Mouse (Mus musculus) B cell, adult 2 months (primary cell): ENCODE results near the gene Krt5.
"Not testable (repeated sequence)": the region's sequence is repeated elsewhere in the genome, so short reads cannot be mapped to it uniquely, and the experiment has no call there.

Experiments
- DNase-seq, 2 experiments: peaks; one replicate each; pipeline ENCODE4 v3.0.0; 2022

Krt5 gene

DNA sequence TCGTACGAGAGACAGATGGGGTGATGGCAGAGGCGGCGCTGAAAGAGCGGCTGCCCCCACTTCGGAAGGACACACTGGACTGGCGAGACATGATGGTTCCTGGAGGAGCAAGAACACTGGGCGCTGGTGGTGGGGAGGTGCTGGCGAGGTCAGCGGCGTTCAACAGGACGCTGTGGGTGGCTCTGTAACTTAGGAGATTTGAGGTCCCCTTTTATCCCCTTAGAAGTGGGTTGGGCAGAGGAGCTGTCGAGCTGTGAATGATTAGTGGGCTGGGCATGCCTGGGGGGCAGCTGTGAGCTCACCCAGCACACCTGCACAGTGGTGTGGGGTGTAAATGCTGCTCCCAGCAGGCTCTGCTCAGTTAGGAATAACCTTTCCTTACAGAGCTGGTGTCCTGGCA lies at the start of gene Krt5:
Gene Krt5, minus strand, starts transcription at position 179 of the 400 bp plus-strand sequence.
- DNase-seq = no peak

GRCm38 (mm10) chr15:101742711-101743110 lies 30.0 kb upstream of the Krt5 start, which contains the start of gene Krt71:
TSS of gene Krt71 (minus strand) at chr15:101743109.
- DNase-seq = no peak

GRCm38 (mm10) chr15:101737786-101738185 lies 25.1 kb upstream of the Krt5 start:
- DNase-seq = no peak

- DNase-seq = no peak
Observed at GRCm38 (mm10) chr15:101730653-101731052, 18.0 kb upstream of the Krt5 start.

DNA sequence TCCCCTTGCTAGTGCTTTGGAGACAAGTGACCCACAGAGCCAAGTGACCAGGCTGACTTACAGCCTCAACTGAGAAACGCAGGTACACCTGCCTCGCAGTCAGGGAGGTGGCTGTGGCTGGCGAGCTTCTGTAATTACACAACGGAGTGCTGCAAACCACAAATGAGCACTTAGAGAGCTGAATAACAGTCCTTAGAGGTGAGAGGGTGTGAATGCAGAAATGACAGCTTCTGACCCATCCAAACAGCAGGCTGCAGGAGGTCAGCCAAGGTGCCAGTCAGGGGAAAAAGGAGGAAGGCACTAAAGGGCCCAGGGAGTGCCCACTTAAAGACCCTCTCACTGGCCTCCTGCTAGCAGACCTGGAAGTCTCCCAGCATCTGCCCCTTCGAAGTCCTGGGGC lies 12.0 kb upstream of the Krt5 start:
- no peak for DNase-seq

DNA sequence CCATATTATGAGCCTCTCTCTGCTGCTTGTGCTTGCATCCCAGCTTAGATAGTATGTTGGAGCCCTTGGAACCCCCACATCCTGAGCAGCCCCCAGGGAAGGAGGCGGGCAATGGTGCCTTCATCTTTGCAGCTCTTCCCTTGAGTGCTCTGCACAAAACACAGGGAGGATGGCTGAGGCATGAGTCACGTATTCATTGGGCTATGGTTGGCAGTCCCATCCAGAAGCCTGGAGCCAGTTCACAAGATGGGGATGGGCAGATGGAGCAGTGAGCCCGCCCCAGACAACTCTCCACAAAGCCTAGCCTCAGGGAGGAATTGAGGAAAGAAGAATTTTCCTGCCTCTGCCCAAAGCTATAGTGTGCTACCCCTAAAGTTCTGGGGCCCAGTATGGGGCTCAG lies 3.1 kb upstream of the Krt5 start:
- no peak for DNase-seq

DNA sequence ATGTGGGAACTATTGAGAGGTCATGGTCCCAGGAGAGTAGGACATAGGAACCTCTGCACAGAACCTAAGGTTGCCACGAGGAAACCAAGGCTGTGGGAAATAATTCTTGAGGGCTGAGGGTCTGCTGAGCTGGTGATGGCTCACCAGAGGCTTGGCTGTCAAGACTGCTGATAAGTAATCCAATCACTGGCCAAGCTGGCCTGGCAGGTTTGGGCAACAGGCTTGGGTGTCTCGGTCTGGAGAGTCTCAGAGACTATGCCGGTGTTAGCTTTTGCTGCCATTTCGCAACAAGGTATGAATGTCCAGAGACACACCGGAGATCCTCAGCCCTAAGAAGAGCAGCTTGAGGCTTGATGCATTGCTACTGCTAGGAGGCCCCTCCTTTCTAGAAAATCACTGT lies 1.7 kb upstream of the Krt5 start:
- DNase-seq = no peak

- DNase-seq = no peak
Observed at GRCm38 (mm10) chr15:101713731-101714130, 1.0 kb upstream of the Krt5 start.

DNA sequence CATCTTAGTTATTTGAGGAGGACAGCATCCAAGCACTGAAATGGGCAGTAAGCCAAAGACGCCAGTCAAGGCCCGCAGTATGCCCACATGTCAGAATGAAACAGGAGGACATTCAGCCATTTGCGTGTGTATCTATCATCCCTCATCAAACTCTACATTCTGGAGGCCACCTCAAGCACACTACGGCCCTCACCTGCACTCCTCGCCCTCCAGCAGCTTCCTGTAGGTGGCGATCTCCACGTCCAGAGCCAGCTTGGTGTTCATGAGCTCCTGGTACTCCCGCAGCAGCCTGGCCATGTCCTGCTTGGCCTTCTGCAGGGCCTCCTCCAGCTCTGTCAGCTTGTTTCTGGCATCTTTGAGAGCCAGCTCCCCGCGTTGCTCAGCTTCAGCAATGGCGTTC lies 4.0 kb downstream of the Krt5 start:
- no peak for DNase-seq

- no peak for DNase-seq
Observed at GRCm38 (mm10) chr15:101707454-101707853, 5.2 kb downstream of the Krt5 start.

- DNase-seq = no peak
Observed at GRCm38 (mm10) chr15:101704066-101704465, 8.6 kb downstream of the Krt5 start.

- no peak for DNase-seq
Observed at GRCm38 (mm10) chr15:101702380-101702779, 10.3 kb downstream of the Krt5 start.

- DNase-seq = no peak
Observed at GRCm38 (mm10) chr15:101699866-101700265, 12.8 kb downstream of the Krt5 start.

DNA sequence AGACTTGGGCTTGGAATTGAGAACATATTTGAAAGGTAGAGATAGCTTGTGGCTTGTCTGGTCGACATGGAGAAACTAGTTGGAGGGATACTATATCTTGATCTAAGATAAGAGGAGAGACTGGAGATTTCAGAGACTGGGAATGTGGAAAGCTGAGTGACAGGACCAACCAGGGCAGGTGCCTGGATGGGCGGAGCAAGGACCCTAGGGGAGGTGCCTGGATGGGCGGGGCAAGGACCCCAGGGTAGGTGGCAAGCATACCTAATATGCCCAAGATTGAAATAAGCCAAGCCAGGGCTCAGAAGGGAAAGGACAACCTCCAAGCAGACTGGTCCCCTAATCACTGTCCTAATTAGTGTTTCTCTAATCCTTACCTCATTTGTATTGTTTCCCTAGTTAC lies 13.5 kb downstream of the Krt5 start:
- DNase-seq = no peak

- no peak for DNase-seq
Observed at GRCm38 (mm10) chr15:101697326-101698188, 15.1 kb downstream of the Krt5 start.

GRCm38 (mm10) chr15:101694207-101694606 lies 18.5 kb downstream of the Krt5 start, which contains the start of gene Krt6a:
TSS of gene Krt6a (minus strand) at chr15:101694307.
- no peak for DNase-seq

DNA sequence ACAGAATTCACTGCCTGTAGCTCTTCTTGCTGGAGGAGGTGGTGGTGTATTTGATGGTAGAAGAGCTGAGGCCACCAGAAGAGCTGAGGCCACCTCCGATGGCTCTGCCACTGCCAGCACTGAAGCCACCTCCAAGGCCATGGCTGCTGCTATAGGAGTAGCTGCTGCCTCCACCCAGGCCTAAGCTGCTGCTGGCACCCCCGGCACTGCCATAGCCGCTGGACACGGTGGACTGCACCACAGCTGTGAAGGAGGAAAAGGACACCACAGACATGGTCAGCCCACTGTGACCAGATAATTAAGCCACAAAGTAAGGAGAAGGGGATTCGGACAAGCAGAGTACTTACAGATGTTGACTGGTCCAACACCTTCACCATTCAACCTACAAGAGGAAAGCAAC lies 22.2 kb downstream of the Krt5 start:
- not testable (repeated sequence) for DNase-seq

- DNase-seq = no peak
Observed at GRCm38 (mm10) chr15:101688161-101688560, 24.5 kb downstream of the Krt5 start.

DNA sequence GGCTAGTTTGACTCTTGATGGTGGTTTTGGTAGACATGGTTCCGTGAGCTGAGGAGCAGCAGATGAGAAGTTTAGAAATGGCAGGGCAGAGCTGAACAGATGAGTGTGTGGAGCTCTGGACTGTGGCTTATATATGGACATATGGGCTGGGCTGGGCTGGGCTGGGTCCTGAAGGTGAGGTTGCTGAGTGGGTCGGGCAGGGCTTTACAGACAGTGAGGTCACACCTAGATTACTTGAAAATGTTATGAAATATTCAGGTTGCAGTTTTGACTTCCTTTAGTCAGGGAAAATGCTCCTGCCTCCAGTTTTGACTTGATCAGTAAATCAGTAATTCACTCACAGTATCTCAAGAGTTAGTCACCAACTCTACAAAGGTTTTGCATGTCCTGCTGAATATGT lies 32.5 kb downstream of the Krt5 start, which contains the start of gene Krt6b:
Gene Krt6b, minus strand, starts transcription at position 101 of the 400 bp plus-strand sequence.
- DNase-seq = no peak

GRCm38 (mm10) chr15:101675978-101676377 lies 36.7 kb downstream of the Krt5 start:
- no peak for DNase-seq
